Mouse (Mus musculus) frontal cortex, postnatal 14 days (tissue): Measurements from ENCODE around the gene Lzts2.

Experiments
- DNase-seq, 2 experiments: peaks; one replicate each; pipeline ENCODE4 v3.0.0; 2022; ENCODE audit warnings: low spot score in 2 of 2

Gene Lzts2

DNA sequence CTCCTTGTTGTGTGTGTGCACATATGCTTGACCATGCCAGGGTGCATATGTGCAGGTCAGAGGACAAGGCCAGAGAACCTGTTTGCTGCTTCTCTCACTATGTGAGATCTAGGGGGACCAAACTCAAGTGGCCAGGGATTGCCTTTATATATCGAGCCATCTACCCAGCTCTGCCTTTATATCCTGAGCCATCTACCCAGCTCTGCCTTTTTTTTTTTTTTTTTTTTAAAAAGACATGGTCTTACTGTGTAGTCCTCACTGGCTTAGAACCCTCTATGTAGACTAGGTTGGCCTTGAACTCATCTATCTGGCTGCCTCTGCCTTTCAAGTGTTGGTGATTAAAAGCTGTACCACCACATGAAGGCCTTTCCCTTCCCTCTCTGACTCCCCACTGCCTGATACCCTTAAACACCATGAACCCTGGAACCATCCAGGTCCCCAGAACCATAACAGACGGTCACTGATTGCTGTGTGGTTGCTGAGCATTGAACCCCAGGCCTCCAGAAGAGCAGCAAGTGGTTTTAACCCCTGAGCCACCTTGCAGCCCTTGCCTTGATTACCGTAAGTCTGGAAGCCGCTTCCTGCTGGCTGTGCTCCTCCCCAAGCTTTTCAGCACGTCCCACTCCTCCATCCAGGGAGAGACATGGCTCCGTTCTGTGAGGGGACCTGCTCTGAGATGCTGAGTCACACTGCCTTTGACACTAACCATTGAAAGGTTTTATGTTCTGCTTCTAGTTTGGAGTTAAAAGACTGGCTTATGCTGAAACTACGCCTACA, 10.3 kb upstream of the Lzts2 start:
- no peak for DNase-seq

DNA sequence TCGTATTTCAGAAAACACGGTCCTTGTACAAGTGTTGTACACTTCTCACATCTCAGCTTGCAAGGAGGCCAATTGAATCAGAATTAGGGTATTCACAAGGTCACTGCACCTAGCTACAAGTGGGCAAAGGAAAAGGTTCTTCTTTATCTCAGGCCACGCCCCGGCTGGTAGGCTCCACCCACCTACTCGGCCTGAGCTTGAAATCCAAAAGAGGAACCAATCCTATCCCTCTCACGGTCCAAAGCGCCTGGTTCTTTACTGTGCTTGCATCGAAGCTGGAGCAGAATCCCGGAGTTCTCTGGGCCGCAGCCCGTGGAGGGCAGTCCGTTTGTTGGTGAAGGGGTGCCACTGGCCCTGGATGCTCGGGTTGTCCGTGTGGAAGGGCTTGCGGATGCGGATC, 8.8 kb upstream of the Lzts2 start, which contains the start of gene Twnk:
TSS of gene Twnk (plus strand) at position 220 of the 400 bp plus-strand sequence.
- DNase-seq: no peak

DNA sequence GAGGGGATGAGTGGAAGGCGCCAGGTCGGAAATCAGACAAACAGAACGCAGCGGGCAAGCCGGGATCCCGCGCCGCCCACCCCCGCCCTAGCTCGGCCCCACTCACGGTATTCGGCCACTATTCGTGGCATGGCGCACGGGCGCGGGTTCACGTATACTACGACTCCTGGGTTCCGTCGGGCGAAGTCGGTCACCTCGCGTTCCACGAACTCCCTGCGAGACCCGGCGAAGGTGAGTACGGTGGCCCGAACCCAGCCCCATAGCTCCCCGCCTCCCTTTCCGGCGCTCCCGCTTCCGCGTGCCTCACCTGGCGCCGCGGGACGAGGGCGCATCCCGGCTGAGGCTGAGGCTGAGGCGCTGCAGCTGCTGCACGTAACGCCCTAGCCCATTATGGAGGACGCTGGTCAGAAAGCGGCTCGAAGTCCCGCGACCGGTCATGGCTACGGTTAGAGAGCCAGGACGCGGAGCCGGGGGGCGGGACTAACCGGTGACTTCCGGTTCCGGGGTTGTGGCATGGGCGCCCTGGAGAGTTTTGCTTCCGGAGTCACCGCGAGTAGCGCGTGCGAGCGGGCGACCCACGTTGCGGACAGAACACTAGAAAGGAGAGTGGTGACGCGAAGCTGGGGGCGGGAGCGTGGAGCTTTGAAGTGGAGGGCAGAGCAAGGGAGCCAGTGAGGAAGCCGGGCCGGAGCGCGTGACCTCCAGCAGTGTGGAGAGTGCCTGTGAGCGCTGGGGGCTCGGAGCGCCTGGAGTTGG, 8.1 kb upstream of the Lzts2 start, which contains the start of gene Mrpl43:
TSS of gene Mrpl43 (minus strand) at position 486 of the 756 bp plus-strand sequence.
- peak; percentile 92 to 95 for DNase-seq

DNA sequence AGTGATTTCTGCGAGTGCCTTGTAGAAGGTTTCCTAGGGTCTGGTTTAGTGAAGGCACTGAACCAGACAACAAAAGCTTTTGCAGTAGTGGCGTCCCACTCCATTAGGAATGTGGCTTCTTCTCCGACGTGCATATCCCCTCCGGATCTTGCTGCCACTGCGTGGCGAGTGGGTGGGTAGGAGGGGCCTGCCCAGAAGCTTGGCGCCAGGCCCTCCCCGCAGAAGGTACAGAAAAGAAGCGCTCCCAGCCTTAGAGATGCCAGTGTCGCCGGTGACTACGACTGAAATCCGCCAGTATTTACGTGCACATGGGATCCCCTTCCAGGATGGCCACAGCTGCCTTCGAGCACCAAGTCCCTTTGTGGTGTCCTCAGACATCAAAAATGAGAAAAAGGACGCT, 7.2 kb upstream of the Lzts2 start:
- DNase-seq: no peak

DNA sequence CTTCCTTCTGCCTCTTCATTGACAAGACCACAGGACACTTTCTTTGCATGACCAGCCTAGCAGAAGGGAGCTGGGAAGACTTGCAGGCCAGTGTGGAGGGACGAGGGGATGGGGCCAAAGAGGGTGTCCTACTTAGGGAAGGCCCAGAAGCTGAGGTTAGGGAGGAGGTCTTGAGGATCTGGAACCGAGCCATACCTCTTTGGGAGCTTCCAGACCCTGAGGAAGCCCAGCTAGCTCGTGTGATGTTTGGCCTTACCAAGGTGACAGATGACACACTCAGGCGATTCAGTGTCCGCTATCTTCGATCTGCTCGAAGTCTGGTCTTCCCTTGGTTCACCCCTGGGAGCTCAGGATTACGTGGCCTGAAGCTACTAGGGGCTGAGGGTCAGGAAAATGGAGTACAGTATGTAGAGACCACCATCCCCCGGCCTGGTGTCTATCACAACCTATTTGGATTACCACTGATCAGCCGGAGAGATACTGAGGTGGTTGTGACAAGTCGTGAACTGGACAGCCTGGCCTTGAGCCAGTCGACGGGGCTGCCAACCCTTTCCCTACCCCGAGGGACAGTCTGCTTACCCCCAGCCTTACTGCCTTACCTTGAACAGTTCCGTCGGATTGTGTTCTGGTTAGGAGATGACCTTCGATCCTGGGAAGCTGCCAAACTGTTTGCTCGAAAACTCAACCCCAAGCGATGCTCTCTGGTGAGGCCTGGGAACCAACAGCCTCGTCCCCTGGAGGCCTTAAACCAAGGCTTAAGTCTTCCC, 6.6 kb upstream of the Lzts2 start:
- no peak for DNase-seq

DNA sequence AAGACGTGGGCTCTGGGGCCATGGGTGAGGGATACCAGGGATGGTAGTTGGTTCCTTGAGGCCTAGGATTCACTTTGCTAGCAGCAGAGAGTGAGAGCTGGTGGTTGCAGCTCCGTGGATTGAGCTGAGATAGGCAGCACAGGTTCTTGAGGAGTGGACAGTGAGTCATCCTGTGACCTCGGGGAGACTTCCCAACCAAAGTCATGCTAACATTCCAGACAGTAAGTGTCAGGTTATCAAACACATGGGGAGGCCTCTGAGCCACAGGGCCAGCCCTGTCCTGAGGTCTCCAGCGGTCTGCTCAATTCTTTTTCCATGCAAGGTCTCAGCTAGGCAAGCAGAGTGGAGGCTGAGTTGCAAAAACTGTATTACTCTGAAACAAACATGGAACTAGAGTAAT, 3.6 kb upstream of the Lzts2 start:
- no peak for DNase-seq

DNA sequence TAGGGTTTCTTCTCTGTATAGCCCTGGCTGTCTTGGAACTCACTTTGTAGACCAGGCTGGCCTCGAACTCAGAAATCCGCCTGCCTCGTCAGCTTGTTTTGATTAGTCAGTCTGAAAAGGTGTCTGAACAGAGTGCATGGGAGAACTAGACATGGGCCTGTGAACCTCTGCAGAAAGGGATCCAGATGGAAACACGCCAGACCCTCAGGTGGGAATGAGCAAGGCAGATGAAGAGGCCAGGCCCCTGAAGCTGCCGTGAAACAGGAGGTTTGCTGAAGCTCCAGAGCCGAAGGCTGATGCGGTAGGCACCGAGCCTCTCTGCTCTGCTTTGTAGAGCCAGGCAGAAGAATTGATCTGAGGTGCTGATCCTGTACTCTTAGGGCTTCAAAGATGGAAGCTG, 2.0 kb upstream of the Lzts2 start:
- DNase-seq: no peak

DNA sequence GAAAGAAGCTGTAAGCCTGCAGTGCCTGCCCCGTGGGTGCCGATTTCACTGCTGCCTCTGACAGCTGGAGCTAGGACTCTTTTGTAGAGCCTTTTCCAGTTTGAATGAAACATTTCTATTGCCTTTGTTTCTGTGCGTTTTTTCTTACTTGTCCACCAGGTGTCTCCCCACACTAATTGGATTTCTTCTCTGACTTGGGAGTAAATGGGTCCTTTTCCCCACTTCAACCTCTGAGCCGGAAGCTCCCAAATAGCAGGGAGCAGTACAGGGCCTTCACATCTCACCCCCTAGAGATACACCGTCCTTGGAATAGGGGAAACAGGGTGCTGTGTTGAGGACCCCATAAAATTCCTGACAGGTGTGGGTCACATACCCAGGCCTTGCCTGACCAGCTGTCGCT, 1.6 kb upstream of the Lzts2 start:
- no peak for DNase-seq

DNA sequence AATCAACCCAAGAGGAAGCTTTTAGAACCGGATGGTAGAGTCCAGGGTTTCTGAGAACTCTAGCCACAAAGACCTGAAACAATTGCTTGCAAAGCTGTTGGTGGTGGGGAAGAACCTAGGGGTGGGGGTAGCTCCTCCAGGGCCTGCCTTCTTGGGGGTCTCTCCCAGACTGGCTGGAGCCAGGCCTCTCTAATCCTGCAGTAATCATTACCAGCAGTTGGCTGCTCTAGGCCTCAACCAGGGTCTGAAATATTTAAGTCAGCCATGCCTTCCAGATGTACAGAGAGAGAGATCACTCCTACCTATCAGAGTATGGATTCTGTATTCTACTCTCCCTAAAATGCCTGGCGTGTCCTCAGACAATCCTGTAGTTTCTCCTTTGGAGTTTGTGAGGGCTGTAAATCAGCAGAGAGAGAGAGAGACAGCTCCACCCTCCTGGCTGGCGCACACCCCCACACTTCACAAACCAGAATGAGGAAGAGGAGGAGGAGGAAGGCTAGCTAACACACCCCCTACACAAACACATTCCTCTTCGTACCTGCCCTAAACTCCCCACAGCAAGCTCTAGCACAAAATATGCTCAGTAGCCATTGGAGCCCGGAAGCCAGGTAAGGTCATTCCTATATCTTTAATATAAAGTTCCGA, 511 bp upstream of the Lzts2 start:
- no peak for DNase-seq

DNA sequence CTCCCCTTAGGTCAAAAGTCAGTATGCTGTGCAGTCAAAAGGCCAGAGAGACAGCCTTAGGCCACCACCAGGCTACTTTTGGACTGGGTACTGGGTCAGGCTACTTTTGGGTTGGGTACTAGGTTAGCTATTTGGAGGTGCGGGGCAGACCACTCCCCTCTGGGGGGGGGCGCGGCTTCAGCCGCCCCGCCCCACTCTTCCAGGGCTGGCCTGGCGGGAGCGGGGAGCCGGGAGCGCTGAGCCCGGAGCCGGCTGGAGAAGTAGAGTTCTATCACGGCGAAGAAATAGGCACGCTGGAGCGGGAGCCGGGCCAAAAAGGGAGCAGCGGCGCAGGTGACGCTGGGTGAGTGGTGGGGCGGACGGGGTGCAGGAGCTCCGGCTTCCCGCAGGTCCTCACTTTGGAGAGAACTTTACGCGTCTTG, 778 bp downstream of the Lzts2 start:
- no peak for DNase-seq

DNA sequence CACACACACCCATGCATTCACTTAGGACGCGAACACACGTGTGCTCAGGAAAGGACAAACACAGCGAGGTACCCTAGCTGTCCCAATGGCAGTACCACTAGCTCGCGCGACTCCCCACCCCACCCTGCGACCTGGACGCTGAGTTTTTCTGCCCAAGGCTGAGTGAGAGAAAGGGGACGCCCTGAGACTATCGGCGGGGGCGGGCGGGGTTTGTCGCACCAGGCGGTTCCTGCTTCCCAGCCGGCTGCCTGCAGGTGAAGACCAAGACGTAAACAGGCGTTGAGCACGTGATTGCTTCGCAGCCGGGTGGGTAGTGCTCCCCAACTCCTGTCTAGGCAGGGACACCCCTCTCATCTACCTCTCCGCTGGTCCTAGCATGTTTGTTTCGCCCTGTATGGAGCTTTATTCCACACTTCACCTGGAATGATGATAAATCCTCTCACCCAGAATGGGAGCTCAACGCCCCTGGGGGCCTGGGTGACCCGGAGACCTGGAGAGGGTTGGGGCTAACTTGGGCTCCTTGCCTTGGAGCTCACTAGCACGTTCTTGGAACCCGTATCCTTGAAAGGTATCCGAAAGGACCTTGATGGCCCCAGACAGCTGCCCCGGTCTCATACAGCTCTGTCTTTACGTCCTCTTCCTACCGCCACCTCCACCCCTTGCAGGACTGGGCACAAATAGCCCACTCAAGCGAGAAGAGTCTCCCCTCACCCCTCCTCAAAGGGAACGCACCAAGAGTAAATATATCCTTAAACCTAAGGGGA, 1.5 kb downstream of the Lzts2 start:
- no peak for DNase-seq

DNA sequence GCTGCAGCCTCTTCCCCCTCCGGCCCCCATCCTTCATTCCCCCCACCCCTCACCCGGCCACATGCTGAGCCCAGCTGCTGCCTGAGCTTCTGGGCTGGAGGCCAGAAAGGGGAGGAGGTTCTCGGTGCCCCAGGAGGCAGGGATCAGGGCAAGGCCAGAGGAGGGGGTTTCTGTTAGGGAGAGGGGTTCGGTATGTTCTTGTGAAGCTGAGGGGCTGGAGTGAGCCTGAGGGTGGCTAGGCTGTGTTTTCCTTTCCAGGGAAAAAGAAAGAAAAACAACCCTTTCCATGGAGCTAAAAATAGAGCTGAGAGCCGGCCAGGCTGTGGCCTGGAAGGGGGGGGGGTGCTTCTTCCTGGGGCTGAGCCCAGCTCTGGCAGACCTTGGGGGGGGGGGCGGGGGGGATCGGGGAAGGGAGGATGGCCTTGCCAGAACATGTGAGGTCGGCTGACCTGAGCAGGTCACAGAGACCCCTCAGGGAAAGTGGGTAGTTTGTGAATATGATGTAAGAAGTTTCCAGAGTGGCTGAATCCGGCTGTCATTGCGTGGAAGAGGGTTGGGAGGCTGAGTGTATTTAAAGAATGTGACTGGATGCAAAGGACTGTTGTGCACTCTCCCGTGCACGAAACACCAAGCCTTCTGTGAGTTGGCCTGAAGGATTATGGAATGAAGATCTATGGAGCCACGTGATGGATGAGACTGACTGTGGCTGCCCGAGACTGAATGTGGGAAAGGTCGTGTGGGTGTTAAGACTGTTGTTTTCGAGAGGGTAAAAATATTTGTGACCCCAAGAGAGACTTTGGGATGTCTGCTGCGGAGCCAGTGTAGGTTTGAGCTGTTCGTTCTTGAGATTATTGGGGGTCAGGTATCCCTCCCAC, 2.4 kb downstream of the Lzts2 start:
- DNase-seq: no peak

DNA sequence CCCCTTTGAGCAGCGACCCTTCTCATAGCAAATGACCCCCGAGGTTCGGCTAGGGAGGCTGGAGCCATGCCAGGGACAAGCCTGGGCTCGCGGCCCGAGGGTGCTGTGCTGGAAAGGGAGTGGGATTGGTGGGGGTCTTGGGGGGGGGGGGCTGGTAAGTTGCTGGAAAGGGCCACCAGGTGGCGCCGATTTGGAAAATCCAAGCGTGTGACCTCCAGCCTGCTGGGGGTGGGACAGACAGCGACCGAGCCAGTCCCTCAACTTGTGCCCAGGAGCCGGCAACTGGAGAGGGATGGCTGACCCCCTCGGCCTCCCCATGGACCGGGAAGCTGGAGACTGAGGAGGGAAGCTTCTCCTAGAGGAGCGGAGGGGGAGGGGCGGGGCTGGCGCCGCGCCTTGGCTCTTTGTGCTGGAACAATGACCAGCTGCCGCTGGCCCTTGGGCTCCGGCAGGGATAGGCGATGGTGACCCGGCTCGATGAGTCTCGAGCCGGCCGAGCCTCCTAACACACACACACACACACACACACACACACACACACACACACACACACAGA, 3.1 kb downstream of the Lzts2 start:
- DNase-seq: peak; percentile 67 to 75

DNA sequence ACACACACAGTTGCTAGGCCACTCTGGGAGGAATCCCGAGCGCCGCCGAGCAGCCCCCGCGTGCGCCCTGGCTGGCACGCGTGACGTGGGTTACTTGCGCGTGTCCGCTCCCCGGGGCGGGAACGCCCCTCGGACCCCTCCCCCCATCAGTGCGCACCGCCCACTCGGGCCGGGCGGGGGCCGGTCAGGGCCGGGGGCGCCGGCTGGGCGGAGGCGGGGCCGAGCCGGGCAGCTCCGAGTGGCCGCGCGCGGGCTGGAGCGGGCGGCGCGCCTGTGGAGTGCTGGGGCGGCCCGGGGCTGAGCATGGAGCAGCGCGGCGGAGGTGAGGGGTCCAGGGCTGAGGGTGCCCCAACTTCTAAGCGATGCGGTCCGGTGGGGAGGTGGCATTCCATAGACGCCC, 3.7 kb downstream of the Lzts2 start:
- peak; percentile 71 to 77 for DNase-seq

DNA sequence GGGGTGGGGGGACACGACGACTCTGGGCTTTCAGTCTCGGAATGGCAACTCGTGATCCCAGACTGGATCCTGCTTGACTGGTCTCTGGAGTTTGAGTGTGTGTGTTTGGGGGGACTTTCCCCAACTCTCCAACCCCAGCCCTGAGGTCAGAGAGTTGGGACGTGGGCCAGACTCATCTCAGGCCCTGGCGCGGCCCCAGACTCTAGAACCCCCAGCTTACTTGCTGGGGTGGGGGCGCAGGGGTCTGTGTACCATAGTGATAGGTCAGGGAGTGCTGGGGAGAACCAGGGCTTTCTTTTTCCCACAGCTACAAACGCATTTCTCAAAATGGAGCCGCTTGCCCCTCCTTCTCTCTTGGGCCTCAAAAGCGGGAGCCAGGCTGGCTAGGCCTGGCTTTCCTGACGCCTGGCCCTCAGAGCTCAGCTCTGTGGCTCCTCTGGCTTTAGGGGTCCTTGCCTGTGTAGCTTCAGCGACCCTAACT, 4.2 kb downstream of the Lzts2 start:
- DNase-seq: no peak

DNA sequence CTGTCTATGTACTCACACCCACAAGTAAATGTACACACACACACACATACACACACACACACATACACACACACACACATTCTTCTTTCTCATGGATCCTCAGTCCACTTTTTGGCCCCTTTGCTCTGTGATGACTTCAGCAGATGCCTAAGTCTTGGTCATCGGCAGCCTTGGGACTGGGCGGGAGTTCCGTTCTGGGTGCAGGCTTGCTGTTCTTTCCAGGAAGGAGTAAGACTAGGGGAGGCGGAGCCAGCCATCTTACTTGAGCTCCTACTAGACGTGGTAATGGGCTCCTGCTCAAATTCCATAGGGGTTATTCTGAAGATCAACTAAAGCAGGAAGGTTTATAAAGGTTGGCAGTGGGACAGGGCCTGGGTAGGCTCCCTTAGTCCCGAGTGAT, 6.1 kb downstream of the Lzts2 start:
- DNase-seq: no peak

DNA sequence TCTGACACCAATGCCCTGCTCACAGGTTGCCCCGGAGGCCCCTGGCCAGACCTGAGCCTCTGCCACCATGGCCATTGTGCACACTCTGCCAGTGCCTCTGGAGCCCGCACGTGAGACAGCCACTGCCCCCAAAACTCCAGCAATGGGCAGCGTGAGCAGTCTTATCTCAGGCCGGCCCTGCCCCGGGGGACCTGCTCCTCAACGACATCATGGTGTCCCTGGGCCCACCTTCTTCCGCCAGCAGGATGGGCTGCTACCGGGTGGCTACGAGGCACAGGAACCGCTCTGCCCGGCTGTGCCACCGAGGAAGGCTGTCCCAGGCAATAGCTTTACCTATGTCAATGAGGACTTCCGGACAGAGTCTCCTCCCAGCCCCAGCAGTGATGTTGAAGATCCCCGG, 7.1 kb downstream of the Lzts2 start:
- DNase-seq: no peak

DNA sequence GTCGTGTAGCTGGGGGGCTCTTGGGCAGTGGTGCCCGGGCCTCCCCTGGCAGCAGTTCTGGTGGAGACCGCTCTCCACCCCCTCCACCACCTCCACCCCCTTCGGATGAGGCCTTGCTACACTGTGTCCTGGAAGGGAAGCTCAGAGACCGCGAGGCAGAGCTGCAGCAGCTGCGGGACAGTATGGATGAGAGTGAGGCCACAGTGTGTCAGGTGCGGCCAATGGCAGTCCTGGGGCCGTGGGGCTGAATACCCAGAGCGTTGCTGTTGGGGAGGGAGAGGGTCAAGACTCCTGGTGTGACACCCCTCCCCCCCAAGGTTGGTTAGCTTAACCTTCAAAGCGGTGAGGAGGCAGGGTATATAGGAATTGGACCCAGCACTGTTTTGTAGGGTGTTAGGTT, 9.8 kb downstream of the Lzts2 start:
- DNase-seq: no peak

DNA sequence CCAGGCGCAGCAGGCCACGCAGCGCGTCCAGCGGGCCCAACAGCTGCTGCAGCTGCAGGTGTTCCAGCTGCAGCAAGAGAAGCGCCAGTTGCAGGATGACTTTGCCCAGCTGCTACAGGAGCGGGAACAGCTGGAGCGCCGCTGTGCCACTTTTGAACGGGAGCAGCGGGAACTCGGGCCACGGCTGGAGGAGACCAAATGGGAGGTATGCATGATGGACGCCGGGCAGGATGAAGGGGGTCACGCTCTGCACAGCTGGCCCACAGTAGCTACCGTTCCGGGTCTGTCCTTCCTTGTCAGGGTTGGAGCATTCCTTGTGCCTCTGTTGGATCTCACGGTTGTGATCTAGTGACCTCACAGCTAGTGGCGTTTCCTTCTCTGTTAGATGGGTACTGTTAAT, 10.6 kb downstream of the Lzts2 start:
- no peak for DNase-seq
